9 mouse cellular contexts compared by ENCODE assay signal in the genomic region with DNA sequence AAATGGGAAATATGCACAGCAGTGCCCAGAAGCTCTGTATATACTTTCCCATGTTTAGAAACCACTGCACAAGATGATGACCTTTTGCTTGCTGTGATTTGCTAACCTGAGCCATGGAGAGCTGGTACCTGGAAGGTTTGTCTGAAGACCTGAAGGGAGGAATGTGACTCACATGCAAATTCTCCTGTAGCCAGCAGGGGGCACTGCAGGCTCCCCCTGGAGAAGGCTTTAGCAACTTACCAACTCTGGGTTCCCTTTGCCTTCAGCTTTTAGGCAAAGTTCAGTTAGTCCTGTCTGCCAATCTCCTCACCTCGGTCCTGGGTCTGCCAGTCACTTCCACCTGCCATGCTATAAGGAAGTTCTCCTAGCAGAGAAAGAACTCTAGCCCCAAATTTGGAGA. TPM values are rescaled to one million over a fixed set of nuclear protein-coding genes. Genes with fewer than 3 reads are reported as not detected.
DNase-seq lines count a peak whose midpoint lies in the region; ATAC-seq and TF ChIP-seq lines count a peak whose summit lies in the region.
"Had no signal": no experiment of that assay in that cellular context is flagged by ENCODE, and none has a peak within 500 bp of the region (broad histone marks: within the 10 kb centered on the region; RNA-seq: fewer than 3 reads in every experiment).

No protein-coding gene starts in this region.

- H3K4me1 ChIP-seq in hindbrain, embryonic 10.5 days (replicated peaks): peaks cover 17% of the 10 kb centered on the region; the same call in 1 of the 2 replicates
- peaks cover 13% of the 10 kb centered on the region for H3K4me1 ChIP-seq in hindbrain, embryonic 13.5 days (replicated peaks)
- H3K4me1 ChIP-seq in bone marrow, adult 2 months (ENCODE audit: control insufficient read depth, insufficient read depth, low read length): no peaks in the 10 kb centered on the region
- no peaks in the 10 kb centered on the region; the same call in 1 of the 2 replicates for H3K4me1 ChIP-seq in hindbrain, postnatal 0 days (ENCODE audit: insufficient read depth, low read length)

- no peak overlapping the region for H3K9ac ChIP-seq in hindbrain, embryonic 13.5 days
- no peak overlapping the region for H3K9ac ChIP-seq in hindbrain, postnatal 0 days (replicated peaks; ENCODE audit: low read length)

- TF ChIP-seq CTCF in bone marrow, adult 2 months (IDR thresholded peaks at IDR 0.05; ENCODE audit: control insufficient read depth, insufficient read depth, low read length): peak; percentile 79
- peak; percentile 86 for TF ChIP-seq CTCF in hindbrain, postnatal 0 days (IDR thresholded peaks at IDR 0.05; ENCODE audit: low read depth)

- no peak for ATAC-seq in hindbrain, embryonic 13.5 days (ENCODE audit: low FRiP score)
- no peak for ATAC-seq in hindbrain, postnatal 0 days

- no peak overlapping the region for H3K4me3 ChIP-seq in hindbrain, embryonic 10.5 days
- no peak overlapping the region for H3K4me3 ChIP-seq in hindbrain, embryonic 13.5 days
- no peak overlapping the region for H3K4me3 ChIP-seq in bone marrow, adult 2 months (replicated peaks; ENCODE audit: control insufficient read depth, low read depth, low read length)
- H3K4me3 ChIP-seq in hindbrain, postnatal 0 days (ENCODE audit: low read length): no peak overlapping the region

- H3K27me3 ChIP-seq in hindbrain, embryonic 10.5 days (ENCODE audit: insufficient read depth, poor library complexity, severe bottlenecking): peaks cover 10% of the 10 kb centered on the region; the same call in 1 of the 2 replicates
- H3K27me3 ChIP-seq in hindbrain, embryonic 13.5 days: peaks cover 4% of the 10 kb centered on the region; the same call in 1 of the 2 replicates
- no peaks in the 10 kb centered on the region for H3K27me3 ChIP-seq in hindbrain, postnatal 0 days (ENCODE audit: insufficient read depth, low read length)

- no peaks in the 10 kb centered on the region for H3K9me3 ChIP-seq in hindbrain, embryonic 10.5 days
- no peaks in the 10 kb centered on the region for H3K9me3 ChIP-seq in hindbrain, embryonic 13.5 days
- H3K9me3 ChIP-seq in hindbrain, postnatal 0 days (ENCODE audit: low read length): no peaks in the 10 kb centered on the region

- no peak for TF ChIP-seq POLR2A in bone marrow, adult 2 months (IDR thresholded peaks at IDR 0.05; ENCODE audit: borderline replicate concordance, control insufficient read depth, low read depth, low read length)

- H3K36me3 ChIP-seq in hindbrain, embryonic 10.5 days: no peaks in the 10 kb centered on the region
- no peaks in the 10 kb centered on the region for H3K36me3 ChIP-seq in hindbrain, embryonic 13.5 days
- H3K36me3 ChIP-seq in hindbrain, postnatal 0 days (ENCODE audit: insufficient read depth, low read length): no peaks in the 10 kb centered on the region

- DNase-seq in hindbrain, embryonic 10.5 days (ENCODE audit: low spot score): peak; percentile 50
- DNase-seq in spleen, postnatal 10 days (ENCODE audit: low spot score in 2 of 2): peak; percentile 38 to 67
- no peak for DNase-seq in spleen, postnatal 36 days (ENCODE audit: low spot score in 2 of 2)
- peak; percentile 57 for DNase-seq in hindbrain, postnatal 0 days (ENCODE audit: low spot score)
- DNase-seq in spleen, postnatal 4 days (ENCODE audit: low spot score in 2 of 2): peak; percentile 27 to 74
- DNase-seq in frontal cortex, postnatal 10 days (ENCODE audit: low spot score in 2 of 2): no peak

- WGBS in hindbrain, embryonic 10.5 days: 25% methylated on average over 1 of the region's 1 CpGs
- 32% methylated on average over 1 of the region's 1 CpGs for WGBS in hindbrain, embryonic 13.5 days
- WGBS in bone marrow, adult 2 months: 0% methylated on average over 1 of the region's 1 CpGs
- 24% methylated on average over 1 of the region's 1 CpGs for WGBS in hindbrain, postnatal 0 days

- H3K4me2 ChIP-seq in hindbrain, embryonic 13.5 days: no peak overlapping the region
- no peak overlapping the region for H3K4me2 ChIP-seq in hindbrain, postnatal 0 days (ENCODE audit: low read depth, low read length)

- H3K27ac ChIP-seq in hindbrain, embryonic 10.5 days: no peak overlapping the region
- no peak overlapping the region for H3K27ac ChIP-seq in hindbrain, embryonic 13.5 days
- no peak overlapping the region for H3K27ac ChIP-seq in bone marrow, adult 2 months (ENCODE audit: control insufficient read depth, insufficient read depth, low read depth, low read length, poor library complexity)
- H3K27ac ChIP-seq in hindbrain, postnatal 0 days: no peak overlapping the region

RNA-seq across cellular contexts. Expression of a gene that starts 15.5 kb away (rescaled TPM):
- not detected in 2 replicates for polyA plus RNA-seq in hindbrain, embryonic 10.5 days (2016; fragmentation: Nextera tagmentation; extraction: Ambion mirVana)
- not detected in 2 replicates for polyA plus RNA-seq in hindbrain, embryonic 13.5 days (2015; fragmentation: Nextera tagmentation; extraction: Ambion mirVana)
- not detected in 2 replicates for polyA plus RNA-seq in bone marrow, adult 2 months (2011; ENCODE audit: insufficient read depth, insufficient read length, low replicate concordance, missing spikeins)
- total RNA-seq in hindbrain, postnatal 0 days (2014; rRNA removed): 0.79 and 2.1 TPM in 2 replicates
- 0.39 and 0.53 TPM in 2 replicates for polyA plus RNA-seq in hindbrain, postnatal 0 days (2015; fragmentation: Nextera tagmentation; extraction: Ambion mirVana)
- polyA plus RNA-seq: embryonic facial prominence, embryonic 14.5 days had no signal

RNA-seq across cellular contexts. Expression of a gene that starts 16.6 kb away (rescaled TPM):
- polyA plus RNA-seq in hindbrain, embryonic 10.5 days (2016; fragmentation: Nextera tagmentation; extraction: Ambion mirVana): 11.5 and 21.7 TPM in 2 replicates
- polyA plus RNA-seq in hindbrain, embryonic 13.5 days (2015; fragmentation: Nextera tagmentation; extraction: Ambion mirVana): 8.0 and 8.8 TPM in 2 replicates
- polyA plus RNA-seq in bone marrow, adult 2 months (2011; ENCODE audit: insufficient read depth, insufficient read length, low replicate concordance, missing spikeins): 0.77 and 0.84 TPM in 2 replicates
- total RNA-seq in hindbrain, postnatal 0 days (2014; rRNA removed): 5.1 and 6.5 TPM in 2 replicates
- polyA plus RNA-seq in hindbrain, postnatal 0 days (2015; fragmentation: Nextera tagmentation; extraction: Ambion mirVana): 3.5 TPM in 2 replicates

RNA-seq across cellular contexts. Expression of a gene that starts 33.8 kb away (rescaled TPM):
- polyA plus RNA-seq in hindbrain, embryonic 10.5 days (2016; fragmentation: Nextera tagmentation; extraction: Ambion mirVana): 0.41 and 0.52 TPM in 2 replicates
- polyA plus RNA-seq in hindbrain, embryonic 13.5 days (2015; fragmentation: Nextera tagmentation; extraction: Ambion mirVana): 14.9 and 18.8 TPM in 2 replicates
- not detected in 2 replicates for polyA plus RNA-seq in bone marrow, adult 2 months (2011; ENCODE audit: insufficient read depth, insufficient read length, low replicate concordance, missing spikeins)
- total RNA-seq in hindbrain, postnatal 0 days (2014; rRNA removed): 32.1 and 46.3 TPM in 2 replicates
- polyA plus RNA-seq in hindbrain, postnatal 0 days (2015; fragmentation: Nextera tagmentation; extraction: Ambion mirVana): 37.2 and 43.8 TPM in 2 replicates

RNA-seq across cellular contexts. Expression of a gene that starts 45.4 kb away (rescaled TPM):
- polyA plus RNA-seq in hindbrain, embryonic 10.5 days (2016; fragmentation: Nextera tagmentation; extraction: Ambion mirVana): 36.2 and 51.2 TPM in 2 replicates
- 28.0 and 30.0 TPM in 2 replicates for polyA plus RNA-seq in hindbrain, embryonic 13.5 days (2015; fragmentation: Nextera tagmentation; extraction: Ambion mirVana)
- 147 and 150 TPM in 2 replicates for polyA plus RNA-seq in bone marrow, adult 2 months (2011; ENCODE audit: insufficient read depth, insufficient read length, low replicate concordance, missing spikeins)
- 100 and 137 TPM in 2 replicates for total RNA-seq in hindbrain, postnatal 0 days (2014; rRNA removed)
- 19.9 and 22.7 TPM in 2 replicates for polyA plus RNA-seq in hindbrain, postnatal 0 days (2015; fragmentation: Nextera tagmentation; extraction: Ambion mirVana)

Comparison
In these comparisons a context has a peak if more than half of its experiments do, and no peak if none do; other contexts are left out.
1. DNase-seq: peak in hindbrain, embryonic 10.5 days (single experiment), spleen, postnatal 10 days (2 of 2), hindbrain, postnatal 0 days (single experiment) and spleen, postnatal 4 days (2 of 2); none in spleen, postnatal 36 days (0 of 2) and frontal cortex, postnatal 10 days (0 of 2).
2. RNA of a gene that starts 33.8 kb away (polyA plus RNA-seq): 37.2 to 43.8 TPM in hindbrain, postnatal 0 days and 14.9 to 18.8 TPM in hindbrain, embryonic 13.5 days; 0.41 to 0.52 TPM in hindbrain, embryonic 10.5 days and not detected in bone marrow, adult 2 months; every median in the first group is over 10 times any median in the second.